Mouse (Mus musculus) neutrophil, adult 5-6 weeks (primary cell): ENCODE data around the gene Fbxl7. TPM values are rescaled to one million over a fixed set of nuclear protein-coding genes. Genes with fewer than 3 reads are reported as not detected.

Source experiments
- ATAC-seq: fragments of 151-379, 151-347 bp; 2 replicates; pipeline ENCODE4 v1.8.0; 2017; ENCODE audit warnings: mild to moderate bottlenecking, moderate TSS enrichment; ENCODE audit not compliant: insufficient number of reproducible peaks, poor library complexity, low FRiP score, severe bottlenecking; ENCODE audit errors: extremely low read depth
- total RNA-seq: library from RNA; stranded (forward); fragments of 200-1000 nt; gene quantifications from 2 replicates; pipeline ENCODE4 v1.2.3, GENCODE M21; 2017

The Fbxl7 gene
- total RNA-seq, 1 experiment from 2014 or later, result 0.12 TPM

- no peak for ATAC-seq
These were observed 179.7 kb downstream of the Fbxl7 start for GRCm38 (mm10) chr15:26715635-26716034.

- no peak for ATAC-seq
These were observed 183.1 kb downstream of the Fbxl7 start for GRCm38 (mm10) chr15:26712271-26712670.

- ATAC-seq, result no peak
These were observed 190.4 kb downstream of the Fbxl7 start for GRCm38 (mm10) chr15:26704966-26705365.

- no peak for ATAC-seq
These were observed 192.1 kb downstream of the Fbxl7 start for GRCm38 (mm10) chr15:26703156-26703840.

GRCm38 (mm10) chr15:26701949-26702675 is 193.3 kb downstream of the Fbxl7 start:
- ATAC-seq, result no peak

GRCm38 (mm10) chr15:26693075-26693474 is 202.3 kb downstream of the Fbxl7 start:
- ATAC-seq, result no peak

GRCm38 (mm10) chr15:26688472-26689104 is 206.8 kb downstream of the Fbxl7 start:
- no peak for ATAC-seq

GRCm38 (mm10) chr15:26687729-26688128 is 207.7 kb downstream of the Fbxl7 start:
- ATAC-seq, result no peak

- ATAC-seq, result no peak
These were observed 213.1 kb downstream of the Fbxl7 start for GRCm38 (mm10) chr15:26682279-26682678.

GRCm38 (mm10) chr15:26673239-26673859 is 222.0 kb downstream of the Fbxl7 start:
- ATAC-seq, result no peak

GRCm38 (mm10) chr15:26654988-26655387 is 240.4 kb downstream of the Fbxl7 start:
- ATAC-seq, result no peak

- no peak for ATAC-seq
These were observed 252.8 kb downstream of the Fbxl7 start for GRCm38 (mm10) chr15:26642563-26642962.

- ATAC-seq, result no peak
These were observed 255.7 kb downstream of the Fbxl7 start for GRCm38 (mm10) chr15:26639726-26640125.

GRCm38 (mm10) chr15:26635591-26635990 is 259.8 kb downstream of the Fbxl7 start:
- no peak for ATAC-seq

- ATAC-seq, result no peak
These were observed 267.2 kb downstream of the Fbxl7 start for GRCm38 (mm10) chr15:26628181-26628580.

GRCm38 (mm10) chr15:26623242-26623641 is 272.1 kb downstream of the Fbxl7 start:
- no peak for ATAC-seq

GRCm38 (mm10) chr15:26620279-26620678 is 275.1 kb downstream of the Fbxl7 start:
- no peak for ATAC-seq

GRCm38 (mm10) chr15:26619221-26619620 is 276.2 kb downstream of the Fbxl7 start:
- no peak for ATAC-seq

GRCm38 (mm10) chr15:26596239-26596638 is 299.1 kb downstream of the Fbxl7 start:
- ATAC-seq, result no peak
